Mouse (Mus musculus) CH12.LX (cell line): ENCODE data around the gene Slc22a14. TPM values are rescaled to one million over a fixed set of nuclear protein-coding genes. Genes with fewer than 3 reads are reported as not detected.

Experiments
- DNase-seq: peaks from one replicate; pipeline ENCODE4 v3.0.0-alpha.2; 2013; ENCODE audit errors: extremely low read depth
- H3K27ac ChIP-seq: 2 replicates; pipeline ENCODE4 v1.5.1; 2012; ENCODE audit warnings: low read depth, mild to moderate bottlenecking, control low read depth, moderate library complexity; ENCODE audit not compliant: insufficient read depth
- H3K27me3 ChIP-seq: replicated peaks from 2 replicates; pipeline ENCODE3; 2012; ENCODE audit warnings: inconsistent platforms
- H3K36me3 ChIP-seq, 2 experiments: replicated peaks in 1 of 2; 2 replicates each; pipeline versions ENCODE3 to v1.6.1; 2012; ENCODE audit warnings: inconsistent platforms in 1 of 2, low read length in 1 of 2, mild to moderate bottlenecking in 1 of 2, mixed read lengths in 1 of 2, moderate library complexity in 1 of 2; ENCODE audit not compliant: control insufficient read depth in 1 of 2, insufficient read depth in 1 of 2
- H3K4me1 ChIP-seq, 2 experiments: 2 replicates each; pipeline ENCODE4 v1.6.1; 2012; ENCODE audit warnings: inconsistent platforms in 1 of 2, moderate library complexity in 1 of 2; ENCODE audit not compliant: insufficient read depth in 2 of 2, control insufficient read depth in 1 of 2
- H3K4me2 ChIP-seq: 2 replicates; pipeline ENCODE4 v1.6.1; 2012; ENCODE audit warnings: low read depth, mild to moderate bottlenecking, control low read depth; ENCODE audit not compliant: poor library complexity, insufficient read depth, severe bottlenecking
- H3K4me3 ChIP-seq, 3 experiments: fragments of 150-350 bp in 1 of 3; sonication (generic) in 1 of 3; replicated peaks in 1 of 3; 2 replicates each; pipeline versions ENCODE3 to v1.5.1; 2011 to 2012; ENCODE audit warnings: low read depth in 2 of 3, low read length in 2 of 3, mild to moderate bottlenecking in 2 of 3, moderate library complexity in 2 of 3, control low read depth in 1 of 3, improper control_type of control experiment in 1 of 3, inconsistent platforms in 1 of 3, mixed read lengths in 1 of 3; ENCODE audit not compliant: poor library complexity in 1 of 3
- H3K79me2 ChIP-seq: replicated peaks from 2 replicates; pipeline ENCODE4 v1.6.1; 2012; ENCODE audit warnings: mild to moderate bottlenecking, moderate library complexity; ENCODE audit not compliant: control insufficient read depth, poor library complexity, insufficient read depth, severe bottlenecking; ENCODE audit errors: extremely low read depth
- H3K9ac ChIP-seq: 2 replicates; pipeline ENCODE4 v1.6.1; 2012; ENCODE audit warnings: low read depth, mild to moderate bottlenecking, control low read depth, moderate library complexity; ENCODE audit not compliant: insufficient read depth
- H3K9me3 ChIP-seq: replicated peaks from 2 replicates; pipeline ENCODE3; 2012; ENCODE audit warnings: low read length, inconsistent platforms, mixed read lengths
- BHLHE40 ChIP-seq: IDR thresholded peaks from 2 replicates; pipeline ENCODE4 v1.6.1; 2011; ENCODE audit warnings: mild to moderate bottlenecking, low read depth, low read length, improper control_type of control experiment
- CHD1 ChIP-seq: IDR thresholded peaks from 2 replicates; pipeline ENCODE4 v1.6.1; 2012; ENCODE audit warnings: low read depth, low read length, improper control_type of control experiment, inconsistent platforms
- CHD2 ChIP-seq: IDR thresholded peaks from 2 replicates; pipeline ENCODE4 v1.6.1; 2011; ENCODE audit warnings: low read length, improper control_type of control experiment
- CTCF ChIP-seq, 2 experiments: IDR thresholded peaks in 1 of 2; conservative IDR thresholded peaks in 1 of 2; 2 replicates each; pipeline ENCODE4 v1.5.1; 2011 to 2012; ENCODE audit warnings: low read depth in 2 of 2, low read length in 2 of 2, improper control_type of control experiment in 1 of 2, inconsistent platforms in 1 of 2, mild to moderate bottlenecking in 1 of 2, moderate library complexity in 1 of 2
- EP300 ChIP-seq: IDR thresholded peaks from 2 replicates; pipeline ENCODE4 v1.6.1; 2011; ENCODE audit warnings: low read length, improper control_type of control experiment
- GABPA ChIP-seq: IDR thresholded peaks from 2 replicates; pipeline ENCODE4 v1.6.1; 2012; ENCODE audit warnings: low read depth, low read length, improper control_type of control experiment, inconsistent platforms; ENCODE audit not compliant: insufficient replicate concordance
- HCFC1 ChIP-seq: IDR thresholded peaks from 2 replicates; pipeline ENCODE4 v1.6.1; 2012; ENCODE audit warnings: low read depth, mild to moderate bottlenecking, inconsistent platforms, low read length, improper control_type of control experiment
- JUND ChIP-seq: conservative IDR thresholded peaks from 2 replicates; pipeline ENCODE4 v1.6.1; 2011; ENCODE audit warnings: low read depth, low read length, improper control_type of control experiment
- KAT2A ChIP-seq: IDR thresholded peaks from 2 replicates; pipeline ENCODE4 v1.6.1; 2012; ENCODE audit warnings: low read length, improper control_type of control experiment, inconsistent platforms; ENCODE audit not compliant: insufficient replicate concordance
- MAX ChIP-seq: IDR thresholded peaks from 2 replicates; pipeline ENCODE4 v1.6.1; 2011; ENCODE audit warnings: low read length, improper control_type of control experiment
- NELFE ChIP-seq: IDR thresholded peaks from 2 replicates; pipeline ENCODE4 v1.6.1; 2011; ENCODE audit warnings: low read depth, low read length, improper control_type of control experiment
- NRF1 ChIP-seq: IDR thresholded peaks from 2 replicates; pipeline ENCODE4 v1.6.1; 2014; ENCODE audit warnings: low read depth, mild to moderate bottlenecking, inconsistent platforms, low read length, improper control_type of control experiment, moderate library complexity
- PAX5 ChIP-seq: IDR thresholded peaks from 2 replicates; pipeline ENCODE4 v1.6.1; 2012; ENCODE audit warnings: low read length, inconsistent platforms, mixed read lengths
- POLR2A ChIP-seq: IDR thresholded peaks from 2 replicates; pipeline ENCODE4 v1.6.1; 2011; ENCODE audit warnings: low read depth, mild to moderate bottlenecking, improper control_type of control experiment, low read length
- POLR2AphosphoS2 ChIP-seq: IDR thresholded peaks from 2 replicates; pipeline ENCODE4 v1.6.1; 2011; ENCODE audit warnings: low read depth, low read length, improper control_type of control experiment
- RAD21 ChIP-seq: IDR thresholded peaks from 2 replicates; pipeline ENCODE4 v1.6.1; 2011; ENCODE audit warnings: low read depth, mild to moderate bottlenecking, low read length, improper control_type of control experiment, moderate library complexity
- RCOR1 ChIP-seq: conservative IDR thresholded peaks from 2 replicates; pipeline ENCODE4 v1.6.1; 2012; ENCODE audit warnings: low read depth, mild to moderate bottlenecking, inconsistent platforms, low read length, improper control_type of control experiment
- SIN3A ChIP-seq: IDR thresholded peaks from 2 replicates; pipeline ENCODE4 v1.6.1; 2012; ENCODE audit warnings: low read length, improper control_type of control experiment, inconsistent platforms
- UBTF ChIP-seq: IDR thresholded peaks from 2 replicates; pipeline ENCODE4 v1.6.1; 2012; ENCODE audit warnings: low read depth, mild to moderate bottlenecking, inconsistent platforms, low read length, improper control_type of control experiment, moderate library complexity
- USF1 ChIP-seq: IDR thresholded peaks from 2 replicates; pipeline ENCODE4 v1.6.1; 2014; ENCODE audit warnings: low read depth, mild to moderate bottlenecking, inconsistent platforms, low read length, improper control_type of control experiment
- USF2 ChIP-seq: conservative IDR thresholded peaks from 2 replicates; pipeline ENCODE4 v1.6.1; 2011; ENCODE audit warnings: low read depth, low read length, improper control_type of control experiment
- ZC3H11A ChIP-seq: IDR thresholded peaks from 2 replicates; pipeline ENCODE4 v1.6.1; 2012; ENCODE audit warnings: low read depth, mild to moderate bottlenecking, inconsistent platforms, low read length, improper control_type of control experiment
- ZKSCAN1 ChIP-seq: IDR thresholded peaks from 2 replicates; pipeline ENCODE4 v1.6.1; 2012; ENCODE audit warnings: low read depth, inconsistent platforms, low read length, improper control_type of control experiment, borderline replicate concordance
- ZNF384 ChIP-seq: IDR thresholded peaks from 2 replicates; pipeline ENCODE4 v1.6.1; 2012; ENCODE audit warnings: low read depth, low read length, improper control_type of control experiment, inconsistent platforms
- dilution Hi-C: fragments of 300-500 bp; cut with MboI; formaldehyde crosslinking; loops from 2 replicates; pipeline ENCODE4 v1.14.3; 2020; ENCODE audit warnings: low sequenced_read_pairs; ENCODE audit not compliant: extremely low pct_unique_long_range_greater_than_20kb, extremely low pct_ligation_motif_present
- in situ Hi-C: fragments of 300-500 bp; cut with MboI; formaldehyde crosslinking; loops from 3 replicates; pipeline ENCODE4 v1.14.3; 2019; ENCODE audit warnings: low sequenced_read_pairs, low pct_ligation_motif_present, low pct_unique_long_range_greater_than_20kb, mixed read lengths
- polyA plus RNA-seq: library from polyadenylated mRNA; unstranded; fragments of >175 nt; gene quantifications from 2 replicates; pipeline ENCODE4 v1.2.1, GENCODE M21; 2012; ENCODE audit warnings: low read depth; ENCODE audit not compliant: insufficient read length
- total RNA-seq, 2 experiments: library from RNA; depleted of rRNA; stranded (reverse); fragments of 300-350 nt in 1 of 2; fragments of >200 nt in 1 of 2; gene quantifications; 2 replicates each; pipeline ENCODE4 v1.2.3; 2012 to 2014

Gene Slc22a14
- total and polyA plus RNA-seq, 3 experiments, result not detected

DNA sequence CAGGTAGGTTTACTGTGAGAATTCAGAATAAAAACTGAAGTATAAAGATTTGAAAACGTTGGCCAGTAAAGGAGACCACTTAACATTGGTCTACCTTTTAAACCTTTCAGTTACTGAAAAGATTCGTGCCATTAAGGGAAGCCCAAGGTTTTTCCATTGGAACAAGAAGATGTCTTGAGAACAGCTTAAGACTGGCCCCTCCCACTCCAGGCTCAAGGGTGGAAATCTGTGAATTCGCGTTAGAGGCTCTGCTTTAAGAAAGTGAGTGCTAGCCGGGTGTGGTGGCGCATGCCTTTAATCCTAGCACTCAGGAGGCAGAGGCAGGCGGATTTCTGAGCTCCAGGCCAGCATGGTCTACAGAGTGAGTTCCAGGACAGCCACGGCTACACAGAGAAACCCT is 152.4 kb downstream of the Slc22a14 start:
- Histone ChIP-seq H3K4me2 (no peak overlapping the region), H3K27me3 (no peaks in the 10 kb centered on the region), H3K36me3 (no peaks in the 10 kb centered on the region), H3K79me2 (no peaks in the 10 kb centered on the region), H3K4me3 (no peak overlapping the region), H3K4me1 (no peaks in the 10 kb centered on the region), H3K9ac (no peak overlapping the region), H3K9me3 (peaks cover 4% of the 10 kb centered on the region), H3K27ac (no peak overlapping the region)
- in situ Hi-C loops (no loop called here), dilution Hi-C loops (no loop called here)
- no peak for DNase-seq
- no peak for TF ChIP-seq EP300
- no peak for TF ChIP-seq KAT2A
- TF ChIP-seq POLR2A, result no peak
- TF ChIP-seq CHD2, result no peak
- no peak for TF ChIP-seq NRF1
- no peak for TF ChIP-seq CHD1
- TF ChIP-seq POLR2AphosphoS2, result no peak
- no peak for TF ChIP-seq CTCF (conservative IDR thresholded peaks at IDR 0.05 in 1 of 2, IDR thresholded peaks at IDR 0.05 in 1 of 2; ENCODE audit: low read depth in 2 of 2, low read length in 2 of 2)
- no peak for TF ChIP-seq HCFC1
- TF ChIP-seq SIN3A, result no peak
- no peak for TF ChIP-seq ZNF384
- no peak for TF ChIP-seq ZKSCAN1
- TF ChIP-seq USF2, result no peak
- TF ChIP-seq UBTF, result no peak
- no peak for TF ChIP-seq NELFE
- TF ChIP-seq ZC3H11A, result no peak
- no peak for TF ChIP-seq MAX
- TF ChIP-seq GABPA, result no peak
- no peak for TF ChIP-seq RAD21

- H3K4me1 ChIP-seq, result no peaks in the 10 kb centered on the region
- no peak for DNase-seq
- H3K4me3 ChIP-seq, result no peak within 1 kb of the TSS
- no peaks in the 10 kb centered on the region for H3K36me3 ChIP-seq
- no peak within 1 kb of the TSS for H3K4me2 ChIP-seq
- in situ Hi-C loops (no loop called here), dilution Hi-C loops (no loop called here)
- no peak within 1 kb of the TSS for H3K9ac ChIP-seq
- no peaks in the 10 kb centered on the region for H3K27me3 ChIP-seq
- H3K27ac ChIP-seq, result no peak within 1 kb of the TSS
- H3K9me3 ChIP-seq, result peaks cover 1% of the 10 kb centered on the region
- TF ChIP-seq HCFC1 (no peak), RCOR1 (no peak), USF1 (no peak), JUND (no peak), BHLHE40 (no peak), UBTF (no peak), NRF1 (no peak), CHD2 (no peak), ZC3H11A (no peak), NELFE (no peak), PAX5 (no peak), POLR2A (no peak)
- TF ChIP-seq, all 38 proteins: peak for 0
- H3K79me2 ChIP-seq, result no peaks in the 10 kb centered on the region
Measured at GRCm38 (mm10) chr9:119208998-119209397, 156.4 kb downstream of the Slc22a14 start, which contains the start of gene Slc22a13. Slc22a13 (minus strand) TSS chr9:119209098.
